Mouse (Mus musculus): ENCODE data around the gene Cpsf4l. TPM values are rescaled to one million over a fixed set of nuclear protein-coding genes. Genes with fewer than 3 reads are reported as not detected.

Gene Cpsf4l
- total and polyA plus RNA-seq, 3 experiments: 0.13 to 0.43 TPM; not detected in 1

DNA sequence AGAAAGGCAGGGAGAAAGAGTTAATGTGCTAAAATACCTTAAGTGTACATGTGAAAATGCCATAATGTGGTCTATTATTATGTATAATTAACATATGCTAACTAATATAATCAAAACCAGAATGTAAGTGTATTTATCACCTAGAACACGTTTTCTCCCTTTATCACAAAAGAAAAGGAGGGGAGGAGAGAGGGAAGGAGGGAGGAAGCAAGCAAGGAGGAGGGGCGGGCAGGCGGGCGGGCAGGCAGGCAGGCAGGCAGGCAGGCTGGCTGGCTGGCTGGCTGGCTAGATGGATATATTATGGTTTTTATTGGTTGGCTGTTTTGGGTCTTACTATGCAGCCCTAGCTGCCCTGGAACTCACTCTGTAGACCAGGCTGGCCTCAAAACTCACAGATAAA is 40.1 kb downstream of the Cpsf4l start:
- Histone ChIP-seq H3K4me1 (ENCODE audit: control insufficient read depth in 1 of 2, insufficient read depth in 2 of 2) (peaks cover 0 to 17% of the 10 kb centered on the region in 2 experiments; a peak in 2 of 4 replicates), H3K27ac (ENCODE audit: insufficient read depth, low read depth) (no peak overlapping the region), H3K4me2 (ENCODE audit: insufficient read depth, low read depth, poor library complexity, severe bottlenecking) (no peak overlapping the region), H3K79me2 (replicated peaks; ENCODE audit: control insufficient read depth, extremely low read depth, insufficient read depth, poor library complexity, severe bottlenecking) (peaks cover 38% of the 10 kb centered on the region), H3K9ac (ENCODE audit: insufficient read depth, low read depth) (no peak overlapping the region), H3K36me3 (replicated peaks in 1 of 2; ENCODE audit: control insufficient read depth in 1 of 2, insufficient read depth in 1 of 2, low read length in 1 of 2) (peaks cover 58 to 89% of the 10 kb centered on the region in 2 experiments), H3K9me3 (replicated peaks; ENCODE audit: low read length) (no peaks in the 10 kb centered on the region), H3K4me3 (replicated peaks in 1 of 3; ENCODE audit: low read depth in 2 of 3, low read length in 2 of 3, poor library complexity in 1 of 3) (no peak overlapping the region), H3K27me3 (replicated peaks) (no peaks in the 10 kb centered on the region)
- DNase-seq (ENCODE audit: extremely low read depth): no peak
- in situ Hi-C loops (cut with MboI; ENCODE audit: low pct_ligation_motif_present, low pct_unique_long_range_greater_than_20kb, low sequenced_read_pairs): no loop called here
- dilution Hi-C loops (cut with MboI; ENCODE audit: extremely low pct_ligation_motif_present, extremely low pct_unique_long_range_greater_than_20kb, low sequenced_read_pairs): no loop called here
- no peak for TF ChIP-seq CTCF (conservative IDR thresholded peaks at IDR 0.05 in 1 of 2, IDR thresholded peaks at IDR 0.05 in 1 of 2; ENCODE audit: low read depth in 2 of 2, low read length in 2 of 2)

DNA sequence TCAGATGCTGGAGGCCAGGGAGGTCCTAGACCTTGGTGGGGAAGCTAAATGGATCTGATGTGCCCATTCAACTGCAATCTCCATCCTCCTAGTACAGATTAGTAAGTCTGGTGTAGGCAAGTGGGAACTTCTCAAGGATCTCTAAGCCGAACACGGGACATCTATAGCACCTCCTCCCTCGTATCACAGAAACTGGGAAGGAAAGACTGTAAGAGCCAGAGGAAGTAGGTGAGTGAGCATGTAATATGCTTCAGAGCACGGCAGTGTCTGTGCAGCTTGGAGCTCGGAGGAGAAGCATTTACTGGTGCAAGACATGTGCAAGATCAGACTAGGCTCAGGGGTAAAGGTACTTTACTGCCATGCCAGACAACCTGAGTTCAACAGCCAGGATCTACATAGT is 41.0 kb downstream of the Cpsf4l start:
- H3K27ac ChIP-seq (ENCODE audit: insufficient read depth, low read depth): no peak overlapping the region
- dilution Hi-C loops (cut with MboI; ENCODE audit: extremely low pct_ligation_motif_present, extremely low pct_unique_long_range_greater_than_20kb, low sequenced_read_pairs): no loop called here

DNA sequence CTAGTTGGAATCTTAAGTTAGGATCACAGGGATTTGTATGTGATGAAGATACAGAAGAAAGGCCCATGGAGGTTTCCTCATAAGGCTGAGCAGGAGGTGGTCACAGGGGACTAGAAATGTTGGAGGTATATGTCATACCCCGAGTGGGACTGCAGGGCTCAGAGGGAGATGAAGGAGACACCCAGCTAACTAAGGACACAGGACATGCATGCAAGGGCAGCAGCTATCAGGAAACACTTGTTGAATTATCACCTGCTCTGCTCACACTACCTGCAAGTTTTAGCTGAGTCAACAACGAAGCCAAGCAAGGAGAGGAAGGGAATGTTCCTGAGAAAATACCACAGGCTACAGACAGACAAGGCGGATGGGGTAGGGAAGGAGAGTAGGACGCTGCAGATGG is 42.1 kb downstream of the Cpsf4l start:
- Histone ChIP-seq H3K4me1 (ENCODE audit: control insufficient read depth in 1 of 2, insufficient read depth in 2 of 2) (peaks cover 0 to 28% of the 10 kb centered on the region in 2 experiments; a peak in 2 of 4 replicates), H3K36me3 (replicated peaks in 1 of 2; ENCODE audit: control insufficient read depth in 1 of 2, insufficient read depth in 1 of 2, low read length in 1 of 2) (peaks cover 59 to 85% of the 10 kb centered on the region in 2 experiments), H3K4me3 (replicated peaks in 1 of 3; ENCODE audit: low read depth in 2 of 3, low read length in 2 of 3, poor library complexity in 1 of 3) (no peak overlapping the region), H3K27me3 (replicated peaks) (no peaks in the 10 kb centered on the region), H3K9ac (ENCODE audit: insufficient read depth, low read depth) (no peak overlapping the region), H3K27ac (ENCODE audit: insufficient read depth, low read depth) (no peak overlapping the region), H3K4me2 (ENCODE audit: insufficient read depth, low read depth, poor library complexity, severe bottlenecking) (no peak overlapping the region), H3K79me2 (replicated peaks; ENCODE audit: control insufficient read depth, extremely low read depth, insufficient read depth, poor library complexity, severe bottlenecking) (peaks cover 26% of the 10 kb centered on the region), H3K9me3 (replicated peaks; ENCODE audit: low read length) (no peaks in the 10 kb centered on the region)
- TF ChIP-seq ELF1 (IDR thresholded peaks at IDR 0.05; ENCODE audit: low read depth, low read length) (no peak), KAT2A (IDR thresholded peaks at IDR 0.05; ENCODE audit: insufficient replicate concordance, low read length) (no peak), UBTF (IDR thresholded peaks at IDR 0.05; ENCODE audit: low read depth, low read length) (no peak), ETS1 (conservative IDR thresholded peaks at IDR 0.05; ENCODE audit: low read depth, low read length) (no peak), SIN3A (IDR thresholded peaks at IDR 0.05; ENCODE audit: low read length) (no peak), PAX5 (IDR thresholded peaks at IDR 0.05; ENCODE audit: low read length) (no peak), ZMIZ1 (IDR thresholded peaks at IDR 0.05; ENCODE audit: low read depth, low read length) (no peak), MAZ (IDR thresholded peaks at IDR 0.05; ENCODE audit: low read depth, low read length) (no peak), EP300 (IDR thresholded peaks at IDR 0.05; ENCODE audit: low read length) (no peak), IRF4 (IDR thresholded peaks at IDR 0.05; ENCODE audit: low read depth, low read length) (no peak), ZNF384 (IDR thresholded peaks at IDR 0.05; ENCODE audit: low read depth, low read length) (no peak), SMC3 (IDR thresholded peaks at IDR 0.05; ENCODE audit: low read depth, low read length) (no peak), USF1 (IDR thresholded peaks at IDR 0.05; ENCODE audit: low read depth, low read length) (no peak), MEF2A (IDR thresholded peaks at IDR 0.05; ENCODE audit: borderline replicate concordance, low read depth, low read length) (no peak), POLR2AphosphoS2 (IDR thresholded peaks at IDR 0.05; ENCODE audit: low read depth, low read length) (no peak), BHLHE40 (IDR thresholded peaks at IDR 0.05; ENCODE audit: low read depth, low read length) (no peak), CTCF (conservative IDR thresholded peaks at IDR 0.05 in 1 of 2, IDR thresholded peaks at IDR 0.05 in 1 of 2; ENCODE audit: low read depth in 2 of 2, low read length in 2 of 2) (no peak), TBP (conservative IDR thresholded peaks at IDR 0.05; ENCODE audit: low read depth, low read length) (no peak), ZC3H11A (IDR thresholded peaks at IDR 0.05; ENCODE audit: low read depth, low read length) (no peak), JUN (IDR thresholded peaks at IDR 0.05; ENCODE audit: insufficient read depth, low read depth, low read length) (no peak)
- dilution Hi-C loops (cut with MboI; ENCODE audit: extremely low pct_ligation_motif_present, extremely low pct_unique_long_range_greater_than_20kb, low sequenced_read_pairs): no loop called here
- in situ Hi-C loops (cut with MboI; ENCODE audit: low pct_ligation_motif_present, low pct_unique_long_range_greater_than_20kb, low sequenced_read_pairs): no loop called here
- DNase-seq (ENCODE audit: extremely low read depth): no peak

More for the DNA sequence above, 41.0 kb downstream of the Cpsf4l start:
- Histone ChIP-seq H3K4me1 (ENCODE audit: control insufficient read depth in 1 of 2, insufficient read depth in 2 of 2) (peaks cover 0 to 26% of the 10 kb centered on the region in 2 experiments; a peak in 2 of 4 replicates), H3K79me2 (replicated peaks; ENCODE audit: control insufficient read depth, extremely low read depth, insufficient read depth, poor library complexity, severe bottlenecking) (peaks cover 37% of the 10 kb centered on the region), H3K9ac (ENCODE audit: insufficient read depth, low read depth) (no peak overlapping the region), H3K4me3 (replicated peaks in 1 of 3; ENCODE audit: low read depth in 2 of 3, low read length in 2 of 3, poor library complexity in 1 of 3) (no peak overlapping the region), H3K4me2 (ENCODE audit: insufficient read depth, low read depth, poor library complexity, severe bottlenecking) (no peak overlapping the region), H3K36me3 (replicated peaks in 1 of 2; ENCODE audit: control insufficient read depth in 1 of 2, insufficient read depth in 1 of 2, low read length in 1 of 2) (peaks cover 60 to 89% of the 10 kb centered on the region in 2 experiments), H3K27me3 (replicated peaks) (no peaks in the 10 kb centered on the region), H3K9me3 (replicated peaks; ENCODE audit: low read length) (no peaks in the 10 kb centered on the region)
- TF ChIP-seq MYC (IDR thresholded peaks at IDR 0.05; ENCODE audit: low read depth, low read length) (no peak), BHLHE40 (IDR thresholded peaks at IDR 0.05; ENCODE audit: low read depth, low read length) (no peak), USF1 (IDR thresholded peaks at IDR 0.05; ENCODE audit: low read depth, low read length) (no peak), CTCF (conservative IDR thresholded peaks at IDR 0.05 in 1 of 2, IDR thresholded peaks at IDR 0.05 in 1 of 2; ENCODE audit: low read depth in 2 of 2, low read length in 2 of 2) (no peak), NRF1 (IDR thresholded peaks at IDR 0.05; ENCODE audit: low read depth, low read length) (no peak), ETS1 (conservative IDR thresholded peaks at IDR 0.05; ENCODE audit: low read depth, low read length) (no peak), TBP (conservative IDR thresholded peaks at IDR 0.05; ENCODE audit: low read depth, low read length) (no peak), HCFC1 (IDR thresholded peaks at IDR 0.05; ENCODE audit: low read depth, low read length) (no peak), RAD21 (IDR thresholded peaks at IDR 0.05; ENCODE audit: low read depth, low read length) (no peak), ZC3H11A (IDR thresholded peaks at IDR 0.05; ENCODE audit: low read depth, low read length) (no peak), ZNF384 (IDR thresholded peaks at IDR 0.05; ENCODE audit: low read depth, low read length) (no peak), USF2 (conservative IDR thresholded peaks at IDR 0.05; ENCODE audit: low read depth, low read length) (no peak), MAX (IDR thresholded peaks at IDR 0.05; ENCODE audit: low read length) (no peak), JUN (IDR thresholded peaks at IDR 0.05; ENCODE audit: insufficient read depth, low read depth, low read length) (no peak)
- in situ Hi-C loops (cut with MboI; ENCODE audit: low pct_ligation_motif_present, low pct_unique_long_range_greater_than_20kb, low sequenced_read_pairs): no loop called here
- no peak for DNase-seq (ENCODE audit: extremely low read depth)

All from CH12.LX (cell line).